Mouse (Mus musculus) myocyte (in vitro differentiated cells): Measurements from ENCODE around the gene Cdk7. TPM values are rescaled to one million over a fixed set of nuclear protein-coding genes. Genes with fewer than 3 reads are reported as not detected.

Experiments used
- H3K27me3 ChIP-seq: one replicate; pipeline ENCODE4 v1.6.1; 2011; ENCODE audit not compliant: control insufficient read depth, insufficient read depth, insufficient read length
- H3K36me3 ChIP-seq: one replicate; pipeline ENCODE4 v1.6.1; 2011; ENCODE audit not compliant: control insufficient read depth, insufficient read depth
- H3K4me2 ChIP-seq: one replicate; pipeline ENCODE4 v1.6.1; 2011; ENCODE audit warnings: low read depth, control low read depth
- H3K4me3 ChIP-seq: one replicate; pipeline ENCODE4 v1.5.1; 2011; ENCODE audit warnings: mild to moderate bottlenecking, control low read depth, moderate library complexity
- H3K79me2 ChIP-seq: one replicate; pipeline ENCODE4 v1.6.1; 2011; ENCODE audit not compliant: control insufficient read depth, insufficient read depth
- H3ac ChIP-seq: one replicate; pipeline ENCODE4 v1.6.1; 2011; ENCODE audit not compliant: control insufficient read depth, insufficient read length
- CEBPB ChIP-seq: IDR thresholded peaks from 2 replicates; pipeline ENCODE4 v1.6.1; 2011; ENCODE audit warnings: mild to moderate bottlenecking, moderate library complexity; ENCODE audit not compliant: poor library complexity, insufficient read depth, severe bottlenecking
- E2F4 ChIP-seq: IDR thresholded peaks from one replicate; pipeline ENCODE4 v1.6.1; 2011; ENCODE audit warnings: mild to moderate bottlenecking, control low read depth, moderate library complexity; ENCODE audit not compliant: insufficient read depth
- MAX ChIP-seq: IDR thresholded peaks from one replicate; pipeline ENCODE4 v1.6.1; 2011; ENCODE audit warnings: low read depth, mild to moderate bottlenecking, control low read depth
- MYOD1 ChIP-seq, 3 experiments: IDR thresholded peaks; one replicate each; pipeline ENCODE4 v1.6.1; 2011; ENCODE audit warnings: control low read depth in 2 of 3, low read depth in 2 of 3, mild to moderate bottlenecking in 2 of 3, moderate library complexity in 1 of 3; ENCODE audit not compliant: insufficient read length in 2 of 3, control insufficient read depth in 1 of 3
- MYOG ChIP-seq, 3 experiments: IDR thresholded peaks; one replicate each; pipeline ENCODE4 v1.6.1; 2011; ENCODE audit warnings: control low read depth in 2 of 3, low read depth in 2 of 3, mild to moderate bottlenecking in 2 of 3; ENCODE audit not compliant: insufficient read length in 2 of 3, control insufficient read depth in 1 of 3, insufficient read depth in 1 of 3
- POLR2A ChIP-seq: IDR thresholded peaks from one replicate; pipeline ENCODE4 v1.6.1; 2011; ENCODE audit warnings: low read depth, mild to moderate bottlenecking, control low read depth, moderate library complexity; ENCODE audit not compliant: insufficient read length
- POLR2AphosphoS2 ChIP-seq: IDR thresholded peaks from one replicate; pipeline ENCODE4 v1.6.1; 2011; ENCODE audit warnings: low read depth, control low read depth; ENCODE audit not compliant: insufficient read length
- REST ChIP-seq: IDR thresholded peaks from one replicate; pipeline ENCODE4 v1.6.1; 2011; ENCODE audit warnings: mild to moderate bottlenecking, control low read depth, moderate library complexity; ENCODE audit not compliant: insufficient read depth, insufficient read length
- SRF ChIP-seq: IDR thresholded peaks from one replicate; pipeline ENCODE4 v1.6.1; 2011; ENCODE audit warnings: low read depth; ENCODE audit not compliant: control insufficient read depth, insufficient read length
- TCF12 ChIP-seq: IDR thresholded peaks from one replicate; pipeline ENCODE4 v1.6.1; 2011; ENCODE audit warnings: mild to moderate bottlenecking, control low read depth; ENCODE audit not compliant: poor library complexity, insufficient read depth, severe bottlenecking
- TCF3 ChIP-seq: IDR thresholded peaks from one replicate; pipeline ENCODE4 v1.6.1; 2011; ENCODE audit warnings: low read depth, control low read depth; ENCODE audit not compliant: insufficient read length
- USF1 ChIP-seq: IDR thresholded peaks from one replicate; pipeline ENCODE4 v1.6.1; 2011; ENCODE audit warnings: low read depth, mild to moderate bottlenecking, control low read depth, moderate library complexity
- polyA plus RNA-seq: library from polyadenylated mRNA; unstranded; fragments of >200 nt; fragmentation: generic; extraction: Trizol; gene quantifications from one replicate; pipeline ENCODE4 v1.2.1, GENCODE M21; 2012; ENCODE audit warnings: missing spikeins

Gene Cdk7
- 23.6 TPM for polyA plus RNA-seq

- Histone ChIP-seq H3K4me2 (peak within 1 kb of the TSS; percentile 94), H3K27me3 (no peaks in the 10 kb centered on the region)
- TF ChIP-seq POLR2AphosphoS2 (peak; percentile 75), TCF3 (no peak), POLR2A (peak; percentile 52), MAX (peak; percentile 93), SRF (peak; percentile 76), CEBPB (no peak), MYOD1 (IDR thresholded peaks at IDR 0.05; ENCODE audit: control insufficient read depth in 1 of 3, insufficient read length in 2 of 3, low read depth in 2 of 3) (peak in 1 of 3 experiments; percentile 9), USF1 (peak; percentile 91)
Observed at GRCm38 (mm10) chr13:100730861-100731176, at the start of gene Cdk7. TSS of gene Cdk7 (minus strand) at chr13:100730939.

GRCm38 (mm10) chr13:100777491-100777890, 46.8 kb upstream of the Cdk7 start:
- no peak overlapping the region for H3ac ChIP-seq

More at GRCm38 (mm10) chr13:100730861-100731176, at the start of gene Cdk7:
- H3K4me3 ChIP-seq: peak within 1 kb of the TSS; percentile 95
- H3K79me2 ChIP-seq: peaks cover 49% of the 10 kb centered on the region
- peaks cover 26% of the 10 kb centered on the region for H3K36me3 ChIP-seq
- H3ac ChIP-seq: peak within 1 kb of the TSS; percentile 32

GRCm38 (mm10) chr13:100776710-100777109, 46.0 kb upstream of the Cdk7 start:
- H3K27me3 ChIP-seq: no peaks in the 10 kb centered on the region
- H3K79me2 ChIP-seq: peaks cover 6% of the 10 kb centered on the region
- peaks cover 8% of the 10 kb centered on the region for H3K36me3 ChIP-seq
- H3K4me2 ChIP-seq: no peak overlapping the region
- peak; percentile 9 for TF ChIP-seq POLR2AphosphoS2
- no peak for TF ChIP-seq REST
- TF ChIP-seq USF1: no peak
- TF ChIP-seq CEBPB: no peak
- no peak overlapping the region for H3ac ChIP-seq
- H3K4me3 ChIP-seq: peak overlapping the region; percentile 67

More at GRCm38 (mm10) chr13:100777491-100777890, 46.8 kb upstream of the Cdk7 start:
- TF ChIP-seq E2F4 (no peak), USF1 (no peak), POLR2AphosphoS2 (peak; percentile 10)
- Histone ChIP-seq H3K27me3 (no peaks in the 10 kb centered on the region), H3K4me2 (no peak overlapping the region), H3K4me3 (no peak overlapping the region), H3K36me3 (peaks cover 13% of the 10 kb centered on the region), H3K79me2 (peaks cover 8% of the 10 kb centered on the region)

GRCm38 (mm10) chr13:100776056-100776419, 45.3 kb upstream of the Cdk7 start:
- no peak overlapping the region for H3ac ChIP-seq
- H3K4me2 ChIP-seq: peak overlapping the region; percentile 89
- H3K4me3 ChIP-seq: peak overlapping the region; percentile 67
- TF ChIP-seq E2F4 (no peak), REST (no peak), MAX (no peak), CEBPB (no peak), MYOD1 (IDR thresholded peaks at IDR 0.05; ENCODE audit: control insufficient read depth in 1 of 3, insufficient read length in 2 of 3, low read depth in 2 of 3) (no peak), POLR2AphosphoS2 (no peak), TCF3 (no peak), MYOG (IDR thresholded peaks at IDR 0.05; ENCODE audit: control insufficient read depth in 1 of 3, insufficient read depth in 1 of 3, insufficient read length in 2 of 3, low read depth in 2 of 3) (no peak), USF1 (no peak), POLR2A (no peak), TCF12 (no peak), SRF (no peak)
- H3K79me2 ChIP-seq: peaks cover 6% of the 10 kb centered on the region
- H3K27me3 ChIP-seq: no peaks in the 10 kb centered on the region
- H3K36me3 ChIP-seq: peaks cover 2% of the 10 kb centered on the region

- H3K4me2 ChIP-seq: peak within 1 kb of the TSS; percentile 89
- peak within 1 kb of the TSS; percentile 11 for H3ac ChIP-seq
- peak within 1 kb of the TSS; percentile 67 for H3K4me3 ChIP-seq
- no peaks in the 10 kb centered on the region for H3K27me3 ChIP-seq
- H3K36me3 ChIP-seq: peaks cover under 1% of the 10 kb centered on the region
- peaks cover 6% of the 10 kb centered on the region for H3K79me2 ChIP-seq
- TF ChIP-seq TCF12 (no peak), E2F4 (peak; percentile 99)
Observed at GRCm38 (mm10) chr13:100775252-100776055, 44.7 kb upstream of the Cdk7 start, which contains the start of gene Cenph. TSS of gene Cenph (minus strand) at chr13:100775899.
